Mouse (Mus musculus) gastrocnemius, postnatal 10 days (tissue): Measurements from ENCODE around the gene Hibadh. TPM values are rescaled to one million over a fixed set of nuclear protein-coding genes. Genes with fewer than 3 reads are reported as not detected.

ENCODE experiments used
- DNase-seq: peaks from one replicate; pipeline ENCODE4 v3.0.0; 2021; ENCODE audit warnings: mixed read lengths
- total RNA-seq, 2 experiments: library from RNA; stranded (reverse); gene quantifications; 2 replicates each; pipeline ENCODE4 v1.2.3; 2021

Hibadh gene
- total RNA-seq, 2 experiments from 2014 or later: 81.3 to 91.6 TPM

DNA sequence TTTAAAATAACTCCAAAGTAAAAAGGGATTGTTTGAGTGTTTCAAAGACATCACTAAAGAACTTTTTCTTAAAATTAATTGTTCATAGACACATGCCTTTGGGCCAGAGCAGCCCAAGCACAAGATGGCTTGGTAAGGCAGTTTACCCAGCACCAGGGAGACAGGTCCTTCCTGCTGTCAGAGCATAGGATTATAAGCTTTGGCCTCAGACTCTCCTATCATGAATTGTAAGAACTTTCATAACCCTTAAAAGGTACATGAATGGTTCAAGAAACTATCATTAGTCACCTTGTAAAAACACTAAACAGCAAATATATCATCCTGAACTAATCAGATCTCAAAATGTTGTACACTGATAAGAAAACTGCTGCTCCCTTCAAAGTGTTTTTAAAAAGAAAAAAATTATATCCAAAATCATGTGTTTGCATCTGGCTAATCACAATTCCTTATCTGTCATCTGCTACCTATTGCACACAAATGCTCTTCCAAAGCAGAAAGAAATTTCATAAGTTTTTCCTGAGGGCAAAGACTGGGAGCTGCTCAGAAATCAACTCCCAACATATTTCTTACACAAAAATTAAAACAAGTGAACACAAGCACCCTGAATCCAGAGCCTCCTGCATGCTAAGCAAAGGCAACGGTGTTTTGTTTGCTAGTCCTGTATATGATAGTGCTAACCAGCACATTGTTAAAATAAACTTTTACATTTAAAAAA is 1.6 kb downstream of the Hibadh start:
- no peak for DNase-seq

DNA sequence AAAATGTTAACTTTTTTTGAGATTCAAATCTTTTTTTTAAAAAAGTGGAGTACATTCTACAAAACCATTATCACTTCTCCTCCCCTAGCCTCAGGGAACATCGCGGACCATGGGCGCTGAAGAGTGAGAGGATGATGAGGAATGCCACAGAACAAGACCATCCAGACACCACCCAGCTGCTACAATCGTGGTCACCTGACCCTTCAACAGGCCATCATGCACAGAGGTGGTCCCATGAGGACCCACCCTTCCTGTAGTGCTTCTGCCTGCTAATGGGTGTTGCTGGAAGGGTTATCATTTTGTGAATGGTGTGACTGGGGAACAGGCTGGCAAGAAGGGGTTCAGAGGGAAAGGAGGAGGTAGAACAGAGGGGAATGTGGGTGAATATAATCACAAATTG is 2.9 kb downstream of the Hibadh start:
- no peak for DNase-seq

DNA sequence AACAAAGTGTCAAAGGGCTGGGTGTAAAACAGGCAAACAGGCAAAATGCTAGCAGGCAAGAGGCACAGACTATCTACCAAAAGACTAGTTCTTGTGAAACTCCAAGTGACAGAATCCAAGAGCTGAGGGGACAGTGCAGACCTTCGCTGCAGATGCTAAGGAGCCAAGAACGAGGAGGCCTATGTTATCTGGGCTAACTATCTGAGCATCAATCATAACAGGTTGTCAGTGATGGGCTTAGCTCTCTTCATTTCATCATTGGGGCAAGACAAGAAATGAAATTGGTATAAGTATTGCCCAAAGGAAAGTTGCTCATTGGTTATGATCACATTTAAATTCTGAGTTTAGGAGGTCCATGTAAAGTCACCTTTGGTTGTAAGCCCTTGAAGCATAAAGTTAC is 4.8 kb downstream of the Hibadh start:
- no peak for DNase-seq

DNA sequence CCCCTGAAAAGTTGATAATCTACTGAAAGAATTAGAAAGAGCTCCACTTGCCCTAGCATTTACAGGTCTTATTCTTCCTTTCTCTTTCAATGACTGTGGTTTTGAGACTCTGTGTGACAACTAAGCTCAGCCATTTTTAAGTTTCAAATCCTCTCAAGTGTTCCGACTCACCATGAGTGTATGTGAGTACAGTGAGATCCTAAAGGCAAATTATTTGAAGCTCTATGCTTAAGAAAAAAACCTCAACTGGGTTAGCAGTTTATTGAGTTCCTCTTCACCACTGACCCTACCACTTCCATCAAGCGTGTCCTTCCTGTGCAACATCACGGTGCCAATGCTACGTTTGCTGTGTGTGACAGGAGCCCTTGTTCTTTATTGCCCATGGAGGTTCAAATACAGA is 9.6 kb downstream of the Hibadh start:
- DNase-seq: no peak

DNA sequence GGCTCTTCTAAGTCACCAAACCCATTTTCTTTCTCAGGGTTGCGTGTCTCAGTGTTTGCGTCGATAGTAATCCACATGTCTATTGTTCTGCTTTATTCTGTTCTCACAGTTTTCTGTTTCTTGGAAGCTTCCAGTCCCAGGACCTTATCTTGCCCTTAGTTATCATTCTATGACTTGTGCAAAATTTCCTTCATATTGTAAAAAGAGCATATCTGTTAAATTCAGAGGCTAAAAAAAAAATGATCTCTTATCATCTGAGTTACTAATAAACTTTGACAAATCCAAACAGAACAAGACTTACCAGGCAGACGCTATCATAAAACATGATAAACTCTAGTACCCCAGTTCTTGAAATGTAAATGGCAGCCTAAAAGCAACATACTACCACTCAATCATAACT is 11.0 kb downstream of the Hibadh start:
- DNase-seq: no peak

GRCm38 (mm10) chr6:52626735-52627134 is 13.5 kb downstream of the Hibadh start:
- no peak for DNase-seq

DNA sequence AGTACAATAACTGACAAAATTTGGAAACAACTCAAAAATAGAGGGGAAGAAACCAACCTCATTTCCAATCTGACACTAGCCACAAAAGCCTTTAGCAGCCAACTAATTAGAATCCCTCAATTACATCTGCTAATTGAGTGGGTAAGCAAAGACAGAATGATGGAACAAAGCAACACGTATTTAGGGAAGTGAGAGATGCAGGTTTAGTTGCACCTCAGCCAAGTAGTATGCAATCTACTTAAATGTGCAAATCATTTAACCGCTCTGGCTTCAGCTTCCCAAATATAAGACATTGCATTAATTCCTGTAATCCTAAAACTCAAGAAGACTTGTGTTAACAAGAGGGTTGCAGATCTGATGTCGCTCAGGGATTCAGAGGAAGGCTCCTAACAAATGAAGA is 16.4 kb downstream of the Hibadh start:
- DNase-seq: no peak

- DNase-seq: no peak
Observed at GRCm38 (mm10) chr6:52621731-52622480, 18.3 kb downstream of the Hibadh start.

GRCm38 (mm10) chr6:52620090-52620489 is 20.1 kb downstream of the Hibadh start:
- no peak for DNase-seq

- DNase-seq: no peak
Observed at GRCm38 (mm10) chr6:52609626-52610352, 30.4 kb downstream of the Hibadh start.

GRCm38 (mm10) chr6:52608121-52608520 is 32.1 kb downstream of the Hibadh start:
- no peak for DNase-seq

GRCm38 (mm10) chr6:52606746-52607347 is 33.3 kb downstream of the Hibadh start:
- no peak for DNase-seq

DNA sequence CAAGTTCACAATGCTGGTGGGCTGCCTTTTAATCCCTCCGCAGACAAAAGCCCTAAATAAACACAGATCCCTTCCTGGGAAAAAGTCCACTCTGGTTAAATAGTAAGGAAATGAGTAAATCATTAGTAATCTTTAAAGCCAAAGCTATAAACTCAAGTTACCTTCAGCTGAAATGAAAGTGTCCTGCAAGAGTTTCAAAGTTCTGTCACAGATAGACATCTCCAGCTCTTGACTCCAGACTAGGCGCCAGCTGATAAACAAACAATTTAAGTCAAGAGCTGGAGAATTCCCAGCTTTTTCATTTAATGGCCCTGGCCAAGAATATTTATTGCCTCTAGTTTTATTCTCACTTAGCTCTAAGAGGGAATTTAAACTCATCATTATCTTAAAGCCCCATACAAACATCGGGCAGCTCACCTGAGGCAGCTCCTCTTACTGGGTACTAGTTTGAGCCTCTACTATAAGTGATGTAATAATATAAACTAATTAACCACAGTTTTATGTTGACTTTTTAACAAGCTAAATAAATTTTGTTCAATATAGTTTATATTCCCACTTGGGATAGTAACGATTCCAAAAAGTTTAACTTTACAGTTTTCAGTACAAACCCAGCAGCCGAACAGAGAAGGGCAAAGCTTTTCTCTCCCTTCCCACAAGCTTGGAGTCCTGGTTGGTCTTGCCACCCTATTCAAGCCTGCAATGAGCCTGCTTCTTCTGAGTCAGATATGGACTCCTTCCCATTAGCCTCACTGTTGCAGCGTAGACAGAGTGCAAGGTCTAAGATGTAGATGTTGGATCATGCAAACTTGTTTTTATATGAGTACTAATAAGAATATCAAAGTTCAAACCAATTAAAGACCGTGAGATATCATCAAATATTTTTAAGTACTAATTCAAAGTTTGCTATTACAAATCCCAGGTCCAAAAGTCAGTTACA is 38.2 kb downstream of the Hibadh start:
- no peak for DNase-seq

DNA sequence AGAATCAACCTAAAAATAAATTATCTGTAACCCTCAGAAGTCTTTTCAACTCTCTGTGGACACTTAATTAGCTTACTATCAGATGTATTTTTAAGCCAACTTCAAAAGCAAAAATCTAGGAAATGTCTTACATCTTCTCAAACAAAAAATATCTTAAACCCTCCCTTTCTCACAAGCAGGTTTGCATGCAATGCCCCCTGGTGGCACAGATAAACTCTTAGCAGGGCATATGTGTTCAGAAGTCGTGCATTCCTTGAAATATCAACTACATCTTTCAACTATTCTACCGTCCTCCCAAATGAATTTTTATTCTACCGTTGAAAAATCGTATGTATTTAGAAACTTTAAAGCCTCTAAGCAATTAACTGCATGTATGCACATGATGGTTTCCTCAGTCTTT is 39.1 kb downstream of the Hibadh start:
- DNase-seq: peak; percentile 48

GRCm38 (mm10) chr6:52594752-52595151 is 45.4 kb downstream of the Hibadh start:
- DNase-seq: no peak

GRCm38 (mm10) chr6:52586564-52586963 is 53.6 kb downstream of the Hibadh start:
- no peak for DNase-seq

DNA sequence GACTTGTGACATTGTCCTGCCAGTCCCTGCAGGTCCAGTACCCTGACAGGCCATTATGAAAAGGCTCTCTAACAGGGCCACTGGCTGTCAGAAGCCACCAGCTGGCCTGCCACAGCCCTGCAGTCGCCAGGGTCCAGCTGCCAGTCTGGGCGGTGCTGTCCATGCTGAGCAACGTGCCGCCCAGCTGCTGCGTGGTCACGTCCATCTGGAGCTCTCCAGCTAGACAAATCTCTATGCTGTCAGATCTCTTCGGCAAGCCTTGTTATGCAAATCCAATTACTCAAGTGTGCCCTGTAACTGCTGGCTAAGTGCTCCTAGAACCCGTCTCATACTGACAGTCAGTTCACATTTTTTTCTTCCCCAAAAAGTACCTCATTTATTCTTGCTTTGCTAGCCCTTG is 55.8 kb downstream of the Hibadh start:
- DNase-seq: peak; percentile 59

- DNase-seq: no peak
Observed at GRCm38 (mm10) chr6:52581081-52581480, 59.1 kb downstream of the Hibadh start.

GRCm38 (mm10) chr6:52578322-52578721 is 61.9 kb downstream of the Hibadh start:
- DNase-seq: no peak

GRCm38 (mm10) chr6:52577270-52577669 is 62.9 kb downstream of the Hibadh start:
- DNase-seq: no peak

- DNase-seq: no peak
Observed at GRCm38 (mm10) chr6:52568706-52569105, 71.5 kb downstream of the Hibadh start.
